Mouse (Mus musculus) brown adipose tissue, adult 24 weeks (tissue): ENCODE measurements at regions not wholly inside any gene's neighbourhood (a gene's known extent, or its start where the extent isn't known, plus 50 kb on each side); places are given as distances from the start of the nearest gene placed in this dataset.

ENCODE experiments used
- H3K27ac ChIP-seq: fragments of 200-500 bp; replicated peaks from 2 replicates; pipeline ENCODE4 v1.5.1; 2012; ENCODE audit warnings: low read depth, mild to moderate bottlenecking, low read length
- H3K4me1 ChIP-seq: fragments of 200-500 bp; 2 replicates; pipeline ENCODE4 v1.6.1; 2012; ENCODE audit warnings: low read length, mixed read lengths; ENCODE audit not compliant: control insufficient read depth, insufficient read depth, insufficient read length
- H3K4me3 ChIP-seq: fragments of 200-500 bp; 2 replicates; pipeline ENCODE4 v1.5.1; 2012; ENCODE audit warnings: low read depth, mild to moderate bottlenecking, low read length, moderate library complexity; ENCODE audit not compliant: insufficient read depth

DNA sequence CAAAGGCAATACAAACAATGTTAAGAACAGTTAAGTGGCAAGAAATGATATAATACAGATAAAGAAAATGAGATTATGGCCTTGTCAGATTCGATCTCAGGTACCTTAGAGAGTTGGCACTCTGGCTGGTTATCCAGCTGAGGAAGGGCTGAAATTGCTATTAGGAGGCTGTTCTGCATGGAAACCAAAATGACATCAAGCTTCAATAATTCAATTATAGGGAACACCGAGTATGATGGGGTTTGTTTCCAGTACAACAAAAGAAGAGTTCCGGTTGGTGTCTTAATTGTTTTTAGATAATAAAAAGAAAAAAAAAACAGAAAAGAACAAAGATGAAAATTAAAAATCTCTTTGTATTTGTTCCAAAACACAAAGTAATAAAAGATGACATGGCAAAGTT, 498.0 kb upstream of the Nrp1 start:
- H3K4me1 ChIP-seq, result peaks cover 3% of the 10 kb centered on the region; the same call in 1 of the 2 replicates
- H3K27ac ChIP-seq, result no peak overlapping the region
- H3K4me3 ChIP-seq, result no peak overlapping the region

DNA sequence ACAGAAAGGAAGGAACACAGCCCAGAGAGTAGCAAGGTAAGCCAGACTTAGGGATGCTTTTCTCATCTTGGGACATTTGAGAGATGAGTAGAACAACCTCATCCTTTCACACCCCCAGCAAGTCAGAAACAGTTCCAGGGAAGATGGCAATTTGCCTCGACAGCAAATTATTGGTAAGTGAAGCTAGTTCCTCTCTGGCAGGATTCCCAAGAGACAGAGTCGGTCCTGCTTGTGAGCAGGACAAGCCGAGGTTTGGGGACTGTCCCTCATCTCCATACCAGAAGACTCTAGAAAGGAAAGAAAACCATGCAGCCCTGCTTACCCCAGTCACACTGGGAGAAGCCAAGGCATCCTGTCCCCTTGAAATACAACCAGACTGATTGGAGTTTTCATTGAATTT, 497.5 kb upstream of the Nrp1 start:
- Histone ChIP-seq H3K4me1 (peaks cover 2% of the 10 kb centered on the region; the same call in 1 of the 2 replicates), H3K27ac (no peak overlapping the region)

DNA sequence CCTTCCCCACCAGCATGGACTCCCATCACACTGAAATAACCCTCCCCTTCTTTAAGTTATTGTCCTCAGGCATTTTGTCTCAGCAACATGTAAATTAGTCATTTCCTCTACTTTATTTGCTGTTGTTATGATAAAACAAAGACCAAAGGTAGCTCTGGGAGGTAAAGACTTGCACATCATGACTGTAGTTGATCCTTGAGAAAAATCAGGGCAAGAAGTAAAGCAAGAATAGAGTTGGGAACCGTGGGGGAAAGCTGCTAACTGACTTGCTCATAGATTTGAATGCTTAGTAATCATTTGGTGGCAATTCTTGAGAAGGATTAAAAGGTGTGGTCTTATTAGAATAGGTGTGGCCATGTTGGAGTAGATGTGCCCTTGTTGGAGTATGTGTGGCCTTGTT, 473.8 kb upstream of the Nrp1 start:
- H3K4me1 ChIP-seq, result peaks cover 4% of the 10 kb centered on the region; the same call in 1 of the 2 replicates
- H3K4me3 ChIP-seq, result no peak overlapping the region
- H3K27ac ChIP-seq, result no peak overlapping the region

More for the DNA sequence above, 497.5 kb upstream of the Nrp1 start:
- no peak overlapping the region for H3K4me3 ChIP-seq

DNA sequence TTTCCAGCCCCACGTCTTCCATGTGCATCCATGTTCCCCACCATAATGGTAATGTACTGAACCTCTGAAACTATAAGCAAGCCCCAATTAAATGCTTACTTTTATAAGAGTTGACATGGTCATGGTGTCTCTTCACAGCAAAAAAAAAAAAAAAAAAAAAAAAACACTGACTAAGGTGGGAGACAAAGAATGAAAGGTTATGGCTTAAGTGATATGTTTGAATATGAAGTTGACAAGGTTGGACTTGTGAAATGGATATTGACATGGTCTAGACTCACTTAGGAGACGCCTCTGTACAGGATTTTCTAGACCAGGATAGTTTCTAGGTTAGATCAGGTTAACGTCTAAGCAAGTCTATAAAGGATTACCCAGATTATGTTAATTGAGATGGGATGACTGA, 473.2 kb upstream of the Nrp1 start:
- Histone ChIP-seq H3K4me3 (no peak overlapping the region), H3K27ac (peak overlapping the region; percentile 30; the same call in 1 of the 2 replicates), H3K4me1 (peaks cover 4% of the 10 kb centered on the region; the same call in 1 of the 2 replicates)

DNA sequence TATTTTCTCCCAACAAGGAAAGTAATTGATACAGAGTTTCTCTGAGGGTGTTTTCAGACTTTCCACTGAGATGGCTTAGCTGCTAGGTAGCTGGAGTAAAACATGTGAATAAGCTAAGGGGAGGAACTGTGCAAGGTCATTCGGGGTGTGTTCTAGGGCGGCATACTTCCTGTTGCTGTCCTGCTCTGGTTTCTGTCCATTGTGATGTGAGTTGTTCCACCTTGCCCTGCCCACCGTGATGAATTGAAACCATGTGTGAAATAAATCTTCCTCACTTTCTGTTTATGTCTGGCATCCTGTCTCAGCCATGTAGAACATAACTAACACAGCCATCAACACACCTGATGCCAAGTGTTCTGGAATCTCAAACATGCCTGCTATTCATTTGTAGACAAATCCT, 472.6 kb upstream of the Nrp1 start:
- Histone ChIP-seq H3K4me3 (no peak overlapping the region), H3K4me1 (peaks cover 4% of the 10 kb centered on the region; the same call in 1 of the 2 replicates), H3K27ac (peak overlapping the region; percentile 30; the same call in 1 of the 2 replicates)

DNA sequence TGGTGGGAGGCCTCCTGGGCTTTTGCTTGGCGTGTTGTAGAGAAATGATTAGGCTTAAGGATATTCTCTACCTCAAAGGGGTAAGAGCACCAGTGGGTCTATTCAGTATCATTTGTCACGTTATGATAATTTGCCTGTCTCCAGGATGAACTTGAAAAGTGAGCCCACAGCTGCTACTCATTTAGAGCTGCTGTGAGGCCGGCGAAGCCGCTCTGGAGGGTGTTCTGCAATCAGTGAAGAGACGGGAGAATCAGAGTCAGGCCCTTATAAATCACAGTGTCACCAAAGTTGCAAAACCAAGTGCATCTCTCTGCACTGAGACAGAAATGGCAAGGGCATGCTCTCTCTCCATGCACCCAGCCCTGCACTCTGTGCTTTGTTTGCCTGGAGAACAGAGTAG, 467.7 kb upstream of the Nrp1 start:
- Histone ChIP-seq H3K27ac (no peak overlapping the region), H3K4me1 (peaks cover 2% of the 10 kb centered on the region; the same call in 1 of the 2 replicates), H3K4me3 (no peak overlapping the region)

DNA sequence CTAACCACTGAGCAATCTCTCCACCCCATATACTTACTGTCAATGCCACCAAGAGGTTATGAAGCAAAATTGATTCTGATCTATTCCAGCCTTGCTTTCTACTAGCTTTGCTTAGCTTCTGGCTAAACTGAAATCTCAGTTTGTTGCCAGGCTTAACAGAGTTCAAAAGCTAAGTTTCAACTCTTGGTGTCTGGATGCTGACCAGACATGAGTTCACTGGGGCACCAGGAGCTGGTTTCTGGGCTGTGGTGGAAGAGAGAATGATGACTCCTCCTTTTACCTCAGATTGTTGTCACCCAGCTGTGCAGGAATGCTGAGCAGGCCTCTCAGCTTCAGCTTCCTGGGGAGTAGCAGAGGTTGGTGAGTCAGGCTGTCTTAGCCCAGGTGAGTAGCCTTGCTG, 464.1 kb upstream of the Nrp1 start:
- Histone ChIP-seq H3K4me3 (no peak overlapping the region), H3K4me1 (no peaks in the 10 kb centered on the region)

DNA sequence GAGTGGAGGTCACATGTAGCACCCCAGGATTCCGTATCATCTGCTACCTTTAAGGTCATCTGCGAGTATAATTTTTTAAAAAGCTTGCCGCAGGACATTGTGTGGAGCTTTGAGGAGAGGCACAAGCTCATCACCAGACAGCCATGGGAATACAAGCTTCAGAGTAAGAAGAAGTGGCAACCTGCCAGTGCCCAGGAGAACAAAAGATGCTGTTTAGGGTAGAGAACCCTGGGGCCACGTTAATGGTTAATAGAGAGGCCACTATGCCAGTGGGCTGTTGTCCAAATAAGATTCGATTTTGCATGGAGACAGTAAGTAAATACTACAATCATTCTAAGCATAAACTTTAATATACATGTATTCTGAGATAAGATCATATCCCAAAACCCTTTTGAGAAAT, 450.0 kb upstream of the Nrp1 start:
- no peak overlapping the region for H3K27ac ChIP-seq
- H3K4me1 ChIP-seq, result no peaks in the 10 kb centered on the region
- H3K4me3 ChIP-seq, result no peak overlapping the region

More for the DNA sequence above, 464.1 kb upstream of the Nrp1 start:
- H3K27ac ChIP-seq, result no peak overlapping the region

DNA sequence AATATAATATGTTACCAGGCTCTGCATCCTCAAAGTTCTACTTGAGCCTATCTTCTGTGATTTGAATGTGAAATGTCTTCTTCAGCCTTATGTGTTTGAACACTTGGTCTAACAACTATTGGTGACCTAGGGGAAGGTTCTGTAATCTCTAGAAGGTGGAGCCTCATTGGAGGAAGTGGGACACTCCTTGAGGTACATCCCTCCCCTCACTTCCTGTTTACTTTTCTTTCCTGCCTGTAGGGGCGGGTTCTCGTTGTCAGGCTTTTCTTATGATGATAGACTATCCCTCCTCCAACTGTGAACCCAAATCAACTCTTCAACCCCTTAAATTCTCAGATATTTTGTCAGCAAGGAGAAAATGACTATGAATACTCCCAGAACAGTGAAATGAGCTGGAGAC, 448.8 kb upstream of the Nrp1 start:
- Histone ChIP-seq H3K27ac (no peak overlapping the region), H3K4me1 (no peaks in the 10 kb centered on the region), H3K4me3 (no peak overlapping the region)

DNA sequence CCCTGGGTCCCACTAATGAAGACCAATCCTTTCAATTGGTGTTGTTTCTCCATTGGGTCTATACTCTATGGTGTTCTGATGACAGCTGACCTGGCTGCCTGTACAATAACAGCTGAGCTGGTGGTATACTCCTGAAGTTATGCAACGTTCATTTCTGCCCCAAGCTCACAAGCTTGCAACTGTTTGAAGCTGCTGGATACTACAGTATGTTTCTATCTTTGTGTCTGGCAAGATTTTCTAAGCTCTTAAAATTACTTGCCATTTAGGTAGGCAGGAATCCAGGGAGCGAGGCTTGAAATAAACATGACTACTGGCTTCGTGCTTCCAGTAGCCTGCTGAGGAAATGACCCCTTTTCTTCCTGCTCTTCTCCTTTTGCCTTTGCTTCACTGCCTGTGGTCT, 444.3 kb upstream of the Nrp1 start:
- Histone ChIP-seq H3K4me3 (no peak overlapping the region), H3K27ac (no peak overlapping the region), H3K4me1 (no peaks in the 10 kb centered on the region)

DNA sequence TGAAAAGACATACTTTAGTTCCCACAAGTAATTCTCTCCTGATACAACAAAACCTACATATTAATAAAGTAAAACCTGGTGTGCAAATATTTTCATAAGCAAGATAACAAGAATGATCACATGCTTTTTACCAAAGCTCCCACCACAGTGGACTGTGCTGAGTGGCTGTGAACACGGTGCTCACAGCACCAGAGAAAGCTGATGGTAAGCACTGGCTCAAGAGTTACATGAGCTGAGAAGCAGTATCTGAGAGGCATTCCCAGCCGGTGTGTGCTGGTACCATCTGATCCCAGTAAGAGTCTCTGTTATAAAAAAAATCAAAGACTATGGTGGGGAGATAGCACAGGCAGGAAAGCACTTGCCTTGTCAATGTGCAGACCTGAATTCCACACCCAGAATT, 443.5 kb upstream of the Nrp1 start:
- H3K4me3 ChIP-seq, result no peak overlapping the region
- H3K27ac ChIP-seq, result no peak overlapping the region
- H3K4me1 ChIP-seq, result no peaks in the 10 kb centered on the region

DNA sequence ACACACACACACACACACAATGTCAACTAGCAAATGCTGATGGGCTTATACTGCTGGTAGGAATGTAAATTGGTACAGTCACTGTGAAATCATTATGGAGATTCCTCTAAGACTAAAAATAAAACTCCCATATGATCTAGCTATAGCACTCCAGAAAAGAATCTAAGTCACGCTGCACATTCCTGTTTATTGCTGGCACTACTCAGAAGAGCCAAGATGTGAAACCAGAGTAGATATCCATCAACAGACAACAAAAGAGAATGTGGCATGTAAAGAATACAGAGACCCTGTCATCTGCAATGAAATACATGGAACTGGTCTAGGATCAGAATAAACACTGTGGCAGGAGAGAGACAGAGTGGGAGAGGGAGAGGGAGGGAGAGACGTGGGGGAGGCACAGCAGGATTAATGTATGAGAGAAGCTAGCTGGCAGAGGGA, 442.8 kb upstream of the Nrp1 start:
- no peak overlapping the region for H3K4me3 ChIP-seq
- no peak overlapping the region for H3K27ac ChIP-seq
- H3K4me1 ChIP-seq, result no peaks in the 10 kb centered on the region

DNA sequence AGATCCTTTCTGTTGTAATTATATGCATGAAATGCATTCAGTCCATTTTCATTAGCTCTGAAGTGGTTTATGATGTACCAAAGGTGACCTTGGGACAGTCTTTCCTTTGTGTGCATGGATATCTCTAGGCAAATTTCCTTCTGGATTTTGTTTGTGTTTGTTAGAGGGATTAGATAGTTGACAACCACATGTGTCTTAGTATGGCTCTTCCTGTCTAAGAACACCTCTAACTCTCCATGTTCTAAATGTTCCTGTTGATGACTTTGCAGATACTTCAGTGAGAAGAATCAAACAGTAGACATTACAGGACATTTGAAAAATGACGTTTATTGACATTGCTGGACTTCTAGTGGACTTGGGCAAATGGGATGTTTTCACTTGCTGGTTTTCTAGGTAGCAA, 436.5 kb upstream of the Nrp1 start:
- H3K4me3 ChIP-seq, result no peak overlapping the region
- no peak overlapping the region for H3K27ac ChIP-seq
- H3K4me1 ChIP-seq, result no peaks in the 10 kb centered on the region

DNA sequence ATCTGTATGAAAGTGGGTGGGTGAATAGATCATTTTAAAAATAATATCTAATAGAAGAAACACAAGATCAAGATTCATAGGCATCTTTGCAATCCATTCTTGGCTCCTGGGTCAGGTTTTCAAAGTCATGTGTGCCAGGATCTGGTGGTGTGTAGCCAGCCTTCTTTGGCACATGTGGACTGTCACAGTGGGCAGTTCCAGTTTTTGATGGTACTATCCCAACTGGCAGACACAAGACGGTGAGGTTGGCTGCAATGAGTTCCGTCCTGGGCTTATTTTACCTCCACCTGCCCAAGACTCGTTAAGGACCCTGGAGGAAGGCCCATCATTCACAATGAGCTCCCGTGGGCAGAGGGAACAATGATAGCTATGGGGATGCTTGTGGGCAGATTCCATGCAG, 435.1 kb upstream of the Nrp1 start:
- Histone ChIP-seq H3K4me1 (no peaks in the 10 kb centered on the region), H3K27ac (no peak overlapping the region), H3K4me3 (no peak overlapping the region)

DNA sequence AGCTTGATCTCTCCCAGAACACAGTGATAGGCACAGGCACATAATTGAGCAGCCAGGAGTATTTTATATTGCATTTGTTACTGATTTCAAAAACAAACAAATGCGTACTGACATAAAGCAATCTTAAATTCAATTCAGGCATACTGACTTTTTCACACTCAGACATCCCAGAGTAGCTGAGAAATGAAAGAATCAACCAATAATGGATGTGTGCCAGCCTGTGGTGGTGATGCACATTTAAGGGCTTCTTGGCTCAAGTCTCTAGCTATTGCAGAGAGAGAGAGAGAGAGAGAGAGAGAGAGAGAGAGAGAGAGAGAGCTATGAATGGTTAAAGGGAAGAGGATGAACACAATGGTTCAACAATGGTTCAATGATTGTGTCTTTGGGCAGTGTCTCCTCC, 426.1 kb upstream of the Nrp1 start:
- H3K4me1 ChIP-seq, result no peaks in the 10 kb centered on the region
- H3K27ac ChIP-seq, result no peak overlapping the region
- H3K4me3 ChIP-seq, result no peak overlapping the region

DNA sequence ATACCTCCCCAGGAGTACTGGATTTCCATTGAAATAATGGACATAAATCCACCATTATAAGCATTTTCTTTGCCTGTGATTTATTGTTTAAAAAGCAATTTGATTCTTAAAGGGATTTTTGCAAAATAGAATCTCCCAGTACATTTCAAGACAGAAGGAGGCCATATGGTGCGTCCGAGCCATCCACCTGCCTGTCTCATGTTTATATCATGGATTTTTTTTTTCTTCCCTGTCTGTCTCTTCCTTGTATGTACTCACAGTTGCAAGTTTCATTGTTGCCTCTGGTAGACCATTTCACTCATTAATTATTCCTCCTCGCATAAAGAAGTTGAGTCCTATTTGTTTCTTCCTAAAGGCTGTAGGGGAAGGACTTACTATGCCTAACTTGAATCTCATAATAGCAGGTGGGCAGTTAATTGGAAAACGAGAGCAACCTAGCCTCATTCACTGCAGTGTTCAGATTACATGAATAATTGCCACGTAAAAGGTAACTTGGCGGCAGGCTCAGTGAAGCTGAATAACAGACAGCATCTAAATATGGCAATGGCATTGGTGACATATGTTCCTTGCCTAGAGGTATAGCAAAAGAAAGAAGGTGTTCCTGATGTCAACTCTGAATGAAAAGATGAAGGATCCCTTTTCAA, 421.5 kb upstream of the Nrp1 start:
- Histone ChIP-seq H3K4me3 (no peak overlapping the region), H3K27ac (no peak overlapping the region), H3K4me1 (no peaks in the 10 kb centered on the region)
